25 mouse cellular contexts compared by ENCODE assay signal in genomic region chr14:89554127-89554526, GRCm38 (mm10).
DNase-seq lines count a peak whose midpoint lies in the region; ATAC-seq and TF ChIP-seq lines count a peak whose summit lies in the region.
"Had no signal": no experiment of that assay in that cellular context is flagged by ENCODE, and none has a peak within 500 bp of the region (broad histone marks: within the 10 kb centered on the region; RNA-seq: fewer than 3 reads in every experiment).

No protein-coding gene starts in this region.

- no peaks in the 10 kb centered on the region for H3K4me1 ChIP-seq in limb, embryonic 14.5 days (ENCODE audit: control insufficient read depth, insufficient read depth, low read length)
- H3K4me1 ChIP-seq in limb, embryonic 10.5 days, result no peaks in the 10 kb centered on the region
- H3K4me1 ChIP-seq in embryonic facial prominence, embryonic 14.5 days (ENCODE audit: control insufficient read depth, insufficient read depth, low read length), result no peaks in the 10 kb centered on the region
- H3K4me1 ChIP-seq: embryonic facial prominence, embryonic 13.5 days; forebrain, embryonic 13.5 days; hindbrain, embryonic 15.5 days; intestine, embryonic 15.5 days had no signal

- H3K4me3 ChIP-seq in limb, embryonic 14.5 days (replicated peaks; ENCODE audit: low read length), result no peak overlapping the region
- H3K4me3 ChIP-seq in limb, embryonic 10.5 days, result no peak overlapping the region
- no peak overlapping the region for H3K4me3 ChIP-seq in embryonic facial prominence, embryonic 14.5 days (ENCODE audit: low read depth, low read length)
- H3K4me3 ChIP-seq: embryonic facial prominence, embryonic 13.5 days; forebrain, embryonic 10.5 days; forebrain, embryonic 13.5 days; gastrocnemius, adult 2 months; hindbrain, embryonic 12.5 days; hindbrain, embryonic 15.5 days; intestine, embryonic 15.5 days had no signal

- H3K27me3 ChIP-seq in limb, embryonic 14.5 days (ENCODE audit: control insufficient read depth, insufficient read depth, low read length), result no peaks in the 10 kb centered on the region
- no peaks in the 10 kb centered on the region for H3K27me3 ChIP-seq in limb, embryonic 10.5 days (ENCODE audit: low read depth, poor library complexity, severe bottlenecking)
- no peaks in the 10 kb centered on the region for H3K27me3 ChIP-seq in embryonic facial prominence, embryonic 14.5 days (replicated peaks; ENCODE audit: control insufficient read depth, insufficient read depth, low read length)
- H3K27me3 ChIP-seq: embryonic facial prominence, embryonic 13.5 days; forebrain, embryonic 13.5 days; hindbrain, embryonic 12.5 days; hindbrain, embryonic 15.5 days; intestine, embryonic 15.5 days had no signal

- peak; percentile 20 for DNase-seq in limb, embryonic 14.5 days (ENCODE audit: low spot score)
- DNase-seq in limb, embryonic 10.5 days (ENCODE audit: low spot score), result no peak
- peak; percentile 43 for DNase-seq in brain, embryonic 14.5 days (ENCODE audit: low read depth)
- peak; percentile 23 for DNase-seq in embryonic facial prominence, embryonic 14.5 days (ENCODE audit: low spot score)
- peak; percentile 37 for DNase-seq in mesoderm, embryonic 11.5 days (ENCODE audit: low read depth, low spot score)
- no peak for DNase-seq in T-cell, adult 2 months (ENCODE audit: low spot score)
- DNase-seq: adrenal gland, adult 8-10 months; adrenal gland, postnatal 25 days; cerebellum, adult 2 months; cerebellum, adult 9-11 months; cerebellum, postnatal 25 days; embryo, embryonic 11 days; gastrocnemius, adult 2 months; gastrocnemius, postnatal 14 days; heart, adult 11 months had no signal

- no peak for ATAC-seq in limb, embryonic 14.5 days (ENCODE audit: low FRiP score, low read depth)
- ATAC-seq in embryonic facial prominence, embryonic 14.5 days (ENCODE audit: low read depth), result peak; percentile 77; the same call in 1 of the 2 replicates
- ATAC-seq: activated CD4-positive, CD25-positive, alpha-beta regulatory T cell, adult 4 months; CD4-positive, CD25-positive, alpha-beta regulatory T cell, adult 4 months; forebrain, embryonic 13.5 days; forebrain, embryonic 16.5 days; intestine, embryonic 15.5 days had no signal

- H3K9me3 ChIP-seq in limb, embryonic 14.5 days (ENCODE audit: control insufficient read depth, low read length), result no peaks in the 10 kb centered on the region
- H3K9me3 ChIP-seq in limb, embryonic 10.5 days (replicated peaks), result no peaks in the 10 kb centered on the region
- H3K9me3 ChIP-seq in embryonic facial prominence, embryonic 14.5 days (ENCODE audit: control insufficient read depth, low read length), result no peaks in the 10 kb centered on the region
- H3K9me3 ChIP-seq: embryonic facial prominence, embryonic 13.5 days; forebrain, embryonic 10.5 days; forebrain, embryonic 13.5 days; hindbrain, embryonic 12.5 days; hindbrain, embryonic 15.5 days; intestine, embryonic 15.5 days had no signal

- no peak overlapping the region for H3K9ac ChIP-seq in limb, embryonic 14.5 days (ENCODE audit: low read depth, low read length, severe bottlenecking)
- H3K9ac ChIP-seq in embryonic facial prominence, embryonic 14.5 days (ENCODE audit: low read depth, low read length), result no peak overlapping the region
- H3K9ac ChIP-seq: embryonic facial prominence, embryonic 13.5 days; forebrain, embryonic 13.5 days; hindbrain, embryonic 12.5 days; hindbrain, embryonic 15.5 days; intestine, embryonic 15.5 days had no signal

- H3K36me3 ChIP-seq in limb, embryonic 14.5 days (ENCODE audit: control insufficient read depth, insufficient read depth, low read length), result no peaks in the 10 kb centered on the region
- H3K36me3 ChIP-seq in limb, embryonic 10.5 days, result no peaks in the 10 kb centered on the region
- no peaks in the 10 kb centered on the region for H3K36me3 ChIP-seq in embryonic facial prominence, embryonic 14.5 days (ENCODE audit: control insufficient read depth, insufficient read depth, low read length)
- H3K36me3 ChIP-seq: embryonic facial prominence, embryonic 13.5 days; forebrain, embryonic 10.5 days; hindbrain, embryonic 12.5 days; hindbrain, embryonic 15.5 days; intestine, embryonic 15.5 days had no signal

- no peak for TF ChIP-seq POLR2A in limb, embryonic 14.5 days (IDR thresholded peaks at IDR 0.05; ENCODE audit: borderline replicate concordance, extremely low read depth, insufficient read depth, insufficient read length)
- no peak for TF ChIP-seq POLR2A in brain, embryonic 14.5 days (IDR thresholded peaks at IDR 0.05; ENCODE audit: borderline replicate concordance, extremely low read depth, insufficient read depth, insufficient read length, poor library complexity, severe bottlenecking)

- WGBS in limb, embryonic 14.5 days, result 38% methylated on average over 3 of the region's 3 CpGs
- 67% methylated on average over 3 of the region's 3 CpGs for WGBS in limb, embryonic 10.5 days
- 54% methylated on average over 3 of the region's 3 CpGs for WGBS in embryonic facial prominence, embryonic 14.5 days

- TF ChIP-seq CTCF in brain, embryonic 14.5 days (IDR thresholded peaks at IDR 0.05; ENCODE audit: borderline replicate concordance, extremely low read depth, insufficient read depth, insufficient read length), result no peak

- no peak overlapping the region for H3K4me2 ChIP-seq in limb, embryonic 14.5 days (replicated peaks; ENCODE audit: low read depth, low read length, severe bottlenecking)
- no peak overlapping the region for H3K4me2 ChIP-seq in embryonic facial prominence, embryonic 14.5 days (ENCODE audit: low read depth, low read length)
- H3K4me2 ChIP-seq: embryonic facial prominence, embryonic 13.5 days; forebrain, embryonic 13.5 days; heart, embryonic 11.5 days; hindbrain, embryonic 12.5 days; hindbrain, embryonic 15.5 days; intestine, embryonic 15.5 days had no signal

- no peak overlapping the region for H3K27ac ChIP-seq in limb, embryonic 14.5 days (replicated peaks; ENCODE audit: low read depth, low read length)
- no peak overlapping the region for H3K27ac ChIP-seq in limb, embryonic 10.5 days
- no peak overlapping the region for H3K27ac ChIP-seq in embryonic facial prominence, embryonic 14.5 days (replicated peaks; ENCODE audit: low read depth, low read length)
- H3K27ac ChIP-seq: embryonic facial prominence, embryonic 13.5 days; forebrain, embryonic 10.5 days; forebrain, embryonic 13.5 days; gastrocnemius, adult 2 months; hindbrain, embryonic 12.5 days; hindbrain, embryonic 15.5 days; intestine, embryonic 15.5 days had no signal

Comparison
In these comparisons a context has a peak if more than half of its experiments do, and no peak if none do; other contexts are left out.
1. DNase-seq: peak in limb, embryonic 14.5 days (single experiment), brain, embryonic 14.5 days (single experiment), embryonic facial prominence, embryonic 14.5 days (single experiment) and mesoderm, embryonic 11.5 days (single experiment); none in limb, embryonic 10.5 days (single experiment) and T-cell, adult 2 months (single experiment).